Mouse (Mus musculus): ENCODE data around the gene Tbcb. TPM values are rescaled to one million over a fixed set of nuclear protein-coding genes. Genes with fewer than 3 reads are reported as not detected.
"Not testable (repeated sequence)": the region's sequence is repeated elsewhere in the genome, so short reads cannot be mapped to it uniquely, and the experiment has no call there.

Tbcb gene
- total RNA-seq (2021): 10 to 100 TPM; 29.9 to 30.0 TPM
- long read RNA-seq, experiment 1, transcript Tbcb-201 (6 exons, 1,416 nt): major isoform, 38 of 44 reads
- long read RNA-seq, experiment 1, partial matches to known transcripts: 1 of 44 reads
- long read RNA-seq, experiment 1, other reads (novel, unspliced or antisense): 5 of 44 reads
- long read RNA-seq, experiment 2, transcript Tbcb-201 (6 exons, 1,416 nt): major isoform, 29 of 33 reads
- long read RNA-seq, experiment 2, partial matches to known transcripts: 3 of 33 reads
- long read RNA-seq, experiment 2, other reads (novel, unspliced or antisense): 1 of 33 reads

DNA sequence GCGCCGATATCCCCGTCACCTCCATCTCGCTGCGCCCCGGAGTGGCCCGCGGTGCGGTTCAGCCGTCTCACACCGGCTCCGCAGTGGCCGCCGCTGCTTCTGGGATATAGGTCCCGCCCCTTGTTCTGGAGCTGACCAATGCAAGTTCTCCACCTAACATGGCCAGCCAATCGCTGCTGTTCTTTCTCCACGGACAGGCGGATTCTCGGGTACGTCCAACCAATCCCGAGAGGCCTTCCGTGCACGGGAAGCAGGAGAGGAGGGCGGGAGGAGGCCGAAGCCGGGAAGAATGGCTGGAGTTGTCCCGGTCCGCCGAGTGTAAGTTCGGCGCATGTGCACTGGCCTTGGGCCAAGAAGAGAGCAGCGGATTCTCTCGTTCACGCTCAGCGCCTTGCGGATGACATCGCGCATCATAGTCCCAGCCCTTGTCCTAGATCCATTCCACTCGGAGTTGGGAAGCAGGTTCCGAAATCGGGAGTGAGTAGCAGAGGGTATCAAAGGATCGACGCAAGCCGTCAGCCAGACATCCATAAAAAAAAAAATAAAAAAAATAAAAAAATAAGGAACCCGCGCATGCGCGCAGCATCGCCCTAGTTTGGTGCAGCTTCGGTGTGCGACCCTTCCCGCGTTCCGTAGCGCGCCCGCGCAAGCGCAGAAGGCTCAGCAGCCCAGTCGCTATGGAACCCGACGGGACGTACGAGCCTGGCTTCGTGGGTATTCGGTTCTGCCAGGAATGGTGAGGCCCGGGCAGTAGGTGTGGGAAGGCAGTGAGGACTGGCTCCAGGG, at the start of gene Tbcb, which contains the start of gene Polr2i:
TSS of gene Tbcb (minus strand) at position 604 of the 786 bp plus-strand sequence.
TSS of gene Polr2i (plus strand) at position 280 of the 786 bp plus-strand sequence.
- intact Hi-C loops (cut with DNase I): loop anchor here (2.0 kb wide), 1 partner anchor 47 kb away; no protein-coding TSS in a partner anchor
- DNase-seq: peak; percentile 96 to 98

DNA sequence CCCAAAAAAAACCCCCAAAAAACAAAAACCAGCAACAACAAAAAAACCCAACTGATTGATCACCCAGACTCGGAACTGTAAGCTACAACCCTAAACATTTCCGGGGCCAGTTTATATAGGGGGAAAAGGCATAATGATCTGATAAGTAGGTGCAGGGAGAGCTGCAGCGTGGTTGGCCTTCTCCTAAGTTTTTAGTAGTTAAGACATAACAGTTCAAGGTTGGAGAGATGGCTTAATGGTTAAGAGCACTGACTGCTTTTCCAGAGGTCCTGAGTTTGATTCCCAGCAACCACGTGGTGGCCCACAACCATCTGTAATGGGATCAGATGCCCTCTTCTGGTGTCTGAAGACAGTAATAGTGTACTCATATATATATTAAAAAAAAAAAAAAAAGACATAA, 49.5 kb upstream of the Tbcb start:
- intact Hi-C loops (cut with DNase I): no loop called here
- DNase-seq: no peak

DNA sequence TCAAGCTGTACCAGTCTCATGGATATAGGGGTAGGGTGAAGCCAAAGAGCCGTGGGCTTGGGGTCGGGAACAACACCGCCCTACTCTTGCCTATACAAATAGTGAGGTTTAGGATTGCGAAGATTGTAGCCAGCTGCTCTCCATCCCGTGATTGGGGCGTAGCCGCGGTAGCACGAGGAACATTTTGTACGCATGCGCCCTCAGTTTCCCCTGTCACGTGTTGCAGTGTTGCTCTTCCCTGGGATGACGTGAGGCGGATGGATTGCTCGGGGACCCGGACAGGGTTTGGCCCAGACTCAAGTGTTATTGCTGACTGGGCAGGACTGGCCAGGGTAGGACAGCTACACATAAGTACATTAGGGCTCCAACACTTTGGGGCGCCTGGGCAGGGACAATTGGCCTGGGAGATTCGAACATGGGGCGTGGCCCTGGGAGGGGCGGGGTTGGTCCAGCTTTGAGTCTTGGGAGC, 48.6 kb upstream of the Tbcb start:
- DNase-seq: peak; percentile 77 to 83
- intact Hi-C loops (cut with DNase I): no loop called here

DNA sequence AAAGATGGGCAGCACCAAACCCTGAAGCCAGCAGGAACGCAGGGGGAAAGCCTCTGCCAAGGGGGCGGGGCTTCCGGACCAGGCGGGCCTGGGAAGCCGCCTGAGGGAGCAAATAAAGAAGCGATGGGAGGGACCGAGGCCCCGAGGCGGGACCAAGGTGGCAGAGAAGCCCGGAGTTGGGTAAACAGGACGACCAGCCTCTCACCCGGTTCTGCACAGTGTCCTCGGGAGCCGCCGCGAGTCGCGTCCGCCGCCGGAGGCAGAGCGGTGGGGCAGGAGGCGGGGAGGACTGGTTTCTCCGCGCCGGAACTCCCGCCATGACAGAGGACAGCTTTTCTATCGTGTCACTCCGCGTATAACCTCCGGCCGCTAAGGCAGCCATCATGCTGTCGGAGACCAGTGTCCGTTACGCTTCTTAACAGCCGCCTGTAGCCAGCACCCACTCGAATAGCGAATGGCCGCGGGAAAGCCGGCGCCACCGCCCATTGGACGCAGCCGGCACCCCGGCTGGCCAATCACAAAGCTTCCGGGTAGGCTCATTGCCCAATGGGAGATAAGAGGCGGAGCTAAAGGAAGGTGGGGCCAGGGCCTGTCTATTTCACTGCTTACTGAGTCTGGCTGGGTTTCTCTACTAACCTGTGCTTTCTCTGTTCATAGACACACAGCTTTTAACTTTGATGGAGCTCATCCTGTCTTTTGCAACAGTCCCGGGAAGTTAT, 48.0 kb upstream of the Tbcb start, which contains the start of the genes Thap8 and Wdr62:
TSS of gene Thap8 (plus strand) at position 144 of the 719 bp plus-strand sequence.
TSS of gene Wdr62 (minus strand) at position 469 of the 719 bp plus-strand sequence.
- intact Hi-C loops (cut with DNase I): loop anchor here (2.0 kb wide), 1 partner anchor 47 kb away; the partner anchor contains the start of gene Tbcb
- DNase-seq: peak; percentile 85 to 86

DNA sequence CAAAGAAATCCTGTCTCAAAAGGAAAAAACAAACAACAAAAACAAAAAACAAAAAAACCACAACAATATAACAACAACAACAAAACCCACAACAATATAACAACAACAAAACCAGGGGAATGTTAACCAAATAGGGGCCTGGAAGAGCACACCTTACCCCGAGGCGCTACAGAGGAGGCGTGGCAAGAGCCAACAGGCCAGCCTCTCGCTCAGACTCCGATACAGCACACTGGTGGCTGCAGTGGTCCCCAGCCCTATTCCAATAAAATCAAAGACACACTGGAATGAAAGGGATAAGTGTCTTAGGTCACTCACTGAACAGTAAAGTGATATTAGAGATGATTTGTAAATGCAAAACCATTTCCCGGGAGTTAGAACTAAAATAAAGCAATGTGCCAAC, 47.5 kb upstream of the Tbcb start:
- intact Hi-C loops (cut with DNase I): loop anchor here (2.0 kb wide), 1 partner anchor 47 kb away; the partner anchor contains the start of gene Tbcb
- no peak for DNase-seq

DNA sequence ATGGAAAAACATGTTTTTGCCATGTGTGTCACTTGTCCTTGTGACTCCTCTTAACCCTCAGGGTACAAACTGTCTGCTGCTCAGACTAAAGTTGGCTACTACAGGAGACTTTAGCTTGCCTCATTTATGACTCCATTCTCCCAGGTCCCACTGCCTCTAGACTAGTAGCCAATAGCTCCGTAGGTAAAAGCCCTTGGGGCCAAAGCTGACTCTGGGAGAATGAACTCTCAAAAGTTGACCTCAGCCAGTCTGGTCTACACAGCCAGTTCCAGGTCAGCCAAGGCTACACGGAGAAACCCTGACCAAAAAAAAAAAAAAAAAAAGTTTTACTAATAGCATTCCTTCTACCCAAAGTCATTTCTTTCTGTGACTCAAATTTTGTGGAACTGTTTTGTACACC, 46.8 kb upstream of the Tbcb start:
- intact Hi-C loops (cut with DNase I): loop anchor here (2.0 kb wide), 1 partner anchor 46 kb away; the partner anchor contains the start of gene Tbcb
- no peak for DNase-seq

DNA sequence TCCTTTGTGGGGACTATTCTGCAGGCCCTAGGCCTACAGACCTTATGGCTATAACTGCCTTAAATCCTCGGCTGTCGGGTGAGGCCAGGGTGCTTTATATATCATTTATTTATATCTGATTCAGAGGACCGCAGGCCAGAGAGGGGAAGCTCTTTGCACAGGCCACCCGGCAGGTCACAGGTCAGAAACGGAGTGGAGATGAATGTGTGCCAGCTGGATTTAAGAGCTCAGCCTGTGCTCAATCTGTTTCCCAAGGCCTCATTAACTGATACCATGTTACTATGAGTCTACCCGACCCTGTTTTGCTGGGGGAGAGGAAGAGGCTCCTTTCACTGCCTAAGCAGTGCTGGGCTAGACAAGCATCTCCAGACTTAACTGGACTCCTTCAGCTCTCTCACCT, 42.3 kb upstream of the Tbcb start:
- intact Hi-C loops (cut with DNase I): no loop called here
- no peak for DNase-seq

DNA sequence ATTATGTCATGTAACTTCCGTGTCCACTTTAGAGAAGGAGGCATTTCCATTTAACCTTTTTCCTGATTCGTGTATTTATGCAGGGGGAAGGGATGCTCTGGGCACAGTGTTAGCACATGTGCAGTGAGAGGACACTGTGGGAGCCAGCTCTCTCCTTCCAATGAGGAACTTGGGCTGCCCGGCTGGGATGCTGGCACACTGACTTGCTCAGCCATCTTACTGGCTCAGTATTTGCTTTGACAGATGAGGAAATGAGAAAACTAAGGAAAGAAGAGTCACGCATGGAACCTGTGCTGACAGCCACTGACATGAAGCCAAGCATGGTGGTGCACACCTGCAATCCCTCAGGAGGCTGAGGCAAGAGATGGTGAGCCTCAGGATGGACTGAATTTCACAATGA, 37.6 kb upstream of the Tbcb start:
- intact Hi-C loops (cut with DNase I): no loop called here
- no peak for DNase-seq

DNA sequence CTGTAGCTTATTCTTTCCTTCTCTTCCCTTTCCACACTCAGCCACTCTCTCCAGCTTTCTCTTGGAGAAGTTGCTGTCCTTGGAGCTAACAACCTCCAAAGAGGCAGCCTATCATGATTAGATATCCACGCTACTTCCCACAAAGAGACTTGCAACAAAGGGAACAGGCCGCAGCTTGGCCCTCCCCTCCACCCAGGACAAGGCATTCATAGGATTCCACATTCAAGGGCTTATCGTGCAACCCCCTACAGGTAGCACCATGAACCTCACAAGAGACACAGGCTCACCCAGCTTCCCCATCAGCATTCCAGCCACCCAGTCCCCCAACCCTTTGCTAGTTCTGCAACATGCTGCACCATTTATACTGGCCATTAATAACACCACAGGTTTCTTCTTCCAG, 34.7 kb upstream of the Tbcb start:
- no peak for DNase-seq
- intact Hi-C loops (cut with DNase I): no loop called here

DNA sequence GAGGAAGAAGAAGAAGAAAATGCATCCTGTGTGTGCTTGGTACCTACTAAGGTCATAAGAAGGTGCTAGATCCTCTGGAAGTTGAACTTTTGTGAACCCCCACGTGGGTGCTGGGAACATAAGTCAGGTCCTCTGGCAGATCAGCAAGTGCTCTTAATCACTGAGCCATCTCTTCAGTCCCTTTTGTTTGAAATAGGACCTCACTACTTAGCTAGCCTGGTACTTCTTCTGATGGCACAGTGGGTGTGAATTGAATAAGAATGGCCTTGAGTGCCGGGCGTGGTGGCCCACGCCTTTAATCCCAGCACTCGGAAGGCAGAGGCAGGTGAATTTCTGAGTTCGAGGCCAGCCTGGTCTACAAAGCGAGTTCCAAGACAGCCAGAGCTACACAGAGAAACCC, 33.9 kb upstream of the Tbcb start:
- intact Hi-C loops (cut with DNase I): no loop called here
- DNase-seq: no peak

DNA sequence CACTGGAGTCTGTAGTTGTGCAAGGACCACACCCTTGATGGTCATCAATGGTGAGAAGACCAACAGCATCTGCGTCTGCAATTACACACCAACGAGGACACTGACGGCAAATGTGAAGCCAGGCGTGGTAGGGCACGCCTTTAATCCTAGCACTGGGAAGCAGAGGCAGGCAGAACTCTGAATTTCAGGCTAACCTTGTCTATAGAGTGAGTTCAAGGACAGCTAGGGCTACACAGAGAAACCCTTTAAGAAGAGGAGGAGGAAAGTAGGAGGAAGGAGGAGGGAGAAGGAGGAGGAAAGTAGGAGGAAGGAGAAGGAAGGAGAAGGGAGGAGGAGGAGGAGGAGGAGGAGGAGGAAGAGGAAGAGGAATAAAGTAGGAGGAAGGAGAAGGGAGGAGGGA, 33.5 kb upstream of the Tbcb start:
- intact Hi-C loops (cut with DNase I): no loop called here
- no peak for DNase-seq

DNA sequence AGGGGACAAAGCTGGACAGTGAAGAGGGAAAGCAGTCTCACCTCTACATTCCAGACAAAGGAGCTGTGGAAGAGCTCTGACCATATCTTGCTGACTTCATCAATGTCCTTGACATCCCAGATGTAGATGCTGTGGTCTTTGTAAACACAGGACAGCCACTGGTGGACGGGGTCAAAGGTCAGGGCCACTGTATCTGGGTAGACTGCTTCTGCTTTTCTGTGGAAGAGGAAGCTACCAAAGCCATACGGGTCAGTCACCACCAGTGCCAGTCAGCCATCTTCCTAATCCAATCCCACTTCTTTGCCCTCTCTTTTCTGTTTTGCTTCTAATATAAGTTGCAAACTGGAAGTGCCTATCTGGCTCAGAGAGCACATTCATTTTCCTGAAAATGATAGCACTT, 33.0 kb upstream of the Tbcb start:
- no peak for DNase-seq
- intact Hi-C loops (cut with DNase I): no loop called here

DNA sequence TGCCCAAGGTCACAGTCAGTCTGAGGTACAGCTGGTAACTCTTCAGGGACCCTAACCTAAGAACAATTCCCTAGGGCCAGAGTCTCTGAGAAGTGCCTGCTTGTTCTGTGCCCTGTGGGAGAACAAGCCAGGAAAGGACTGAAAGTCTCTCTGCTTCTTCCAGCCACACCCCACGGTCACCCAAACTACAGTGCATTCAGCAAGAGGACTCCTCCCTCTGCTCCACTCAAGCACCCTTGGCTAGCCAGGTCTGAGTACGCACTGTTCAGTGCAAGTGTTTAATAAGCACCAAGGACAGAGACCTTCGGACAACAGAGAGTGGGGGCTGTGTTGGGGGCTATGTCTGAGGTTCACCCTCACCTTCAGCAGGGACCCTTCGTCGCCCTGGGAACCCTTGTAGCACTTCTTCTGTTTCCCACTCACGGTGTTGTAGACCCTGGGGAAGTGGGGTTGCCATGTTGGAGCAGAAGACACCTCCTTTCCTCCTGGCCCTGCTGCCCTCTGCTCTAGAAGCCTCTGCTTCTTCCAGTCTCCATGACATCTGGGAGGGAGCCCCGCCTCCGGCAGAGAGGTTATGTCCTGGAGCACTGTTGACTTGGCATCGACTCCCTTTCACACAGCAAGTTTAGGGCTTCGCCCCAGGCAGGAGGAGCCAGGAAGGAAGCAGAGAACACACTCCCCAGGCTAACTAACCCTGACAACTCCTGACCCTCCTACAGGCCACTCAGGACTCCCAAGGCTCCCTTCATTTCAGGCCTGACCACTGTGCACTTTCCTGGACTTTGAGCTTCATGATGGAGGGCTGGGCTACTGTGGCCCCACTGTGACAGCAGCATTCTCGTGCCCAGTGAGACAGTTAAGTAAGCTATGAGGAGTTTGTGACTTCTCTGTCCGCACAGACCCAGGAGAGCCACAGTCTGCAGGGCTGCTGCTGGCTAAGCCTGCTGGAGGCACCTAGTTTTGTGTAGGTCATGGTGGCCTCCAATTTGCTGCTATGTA, 20.2 kb upstream of the Tbcb start:
- intact Hi-C loops (cut with DNase I): no loop called here
- DNase-seq: peak; percentile 26 to 28

DNA sequence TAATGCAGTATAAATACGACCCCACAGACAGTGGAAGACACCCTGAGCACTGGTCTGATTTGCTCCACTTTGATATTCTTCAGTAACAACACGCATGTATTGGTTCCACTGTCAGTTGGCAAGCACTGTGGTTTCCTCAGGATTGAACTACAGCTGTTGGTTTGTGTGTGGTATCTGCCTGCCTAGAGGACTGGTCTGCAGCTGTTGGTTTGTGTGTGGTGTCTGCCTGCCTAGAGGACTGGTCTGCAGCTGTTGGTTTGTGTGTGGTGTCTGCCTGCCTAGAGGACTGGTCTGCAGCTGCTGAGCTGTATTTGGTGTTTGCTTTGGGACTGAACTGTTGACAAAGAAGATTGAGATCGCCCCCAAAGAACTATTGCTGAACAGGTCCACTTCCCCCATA, 5.3 kb upstream of the Tbcb start:
- intact Hi-C loops (cut with DNase I); DNase-seq: not testable (repeated sequence)

DNA sequence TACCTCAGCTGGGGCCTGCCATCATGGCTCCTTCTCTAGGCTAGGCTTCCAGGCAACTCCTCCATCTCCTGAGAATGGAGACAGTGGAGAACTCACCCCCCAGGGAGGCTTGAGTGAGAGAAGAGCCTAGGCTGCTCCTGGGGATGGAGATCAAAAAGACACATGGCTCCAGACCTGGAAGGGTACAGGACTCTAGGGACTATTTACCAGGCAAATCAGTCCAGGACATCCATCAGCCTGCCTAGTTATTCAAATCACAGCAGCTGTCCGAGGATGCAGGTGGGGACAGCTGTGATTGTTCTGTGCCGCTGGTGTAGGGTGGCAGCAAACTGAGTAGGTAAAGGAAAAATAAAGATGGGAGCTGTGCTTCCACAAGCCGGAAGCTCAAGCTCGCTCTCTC, 3.6 kb upstream of the Tbcb start, which contains the start of gene Ovol3:
TSS of gene Ovol3 (minus strand) at position 101 of the 400 bp plus-strand sequence.
- intact Hi-C loops (cut with DNase I): no loop called here
- DNase-seq: no peak

DNA sequence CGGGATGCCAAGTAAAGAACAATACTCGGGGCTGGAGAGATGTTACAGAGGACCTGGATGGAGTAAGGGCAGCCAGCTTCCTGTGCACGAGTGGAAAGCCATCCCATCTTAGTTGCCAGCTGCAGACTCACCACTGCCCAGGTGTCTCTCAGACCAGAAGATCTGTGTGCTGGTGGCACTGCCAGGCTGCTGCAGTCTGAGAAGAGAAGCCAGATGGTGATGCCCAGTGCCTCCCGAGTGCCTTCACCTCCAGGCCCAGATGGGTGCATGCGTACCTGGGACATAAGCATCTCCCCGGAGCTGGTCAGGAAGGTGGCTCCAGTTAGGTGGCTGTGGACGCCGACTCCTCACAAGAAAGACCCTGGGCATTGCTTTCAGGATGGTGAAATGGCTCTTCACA, 3.0 kb upstream of the Tbcb start:
- intact Hi-C loops (cut with DNase I): no loop called here
- DNase-seq: no peak

DNA sequence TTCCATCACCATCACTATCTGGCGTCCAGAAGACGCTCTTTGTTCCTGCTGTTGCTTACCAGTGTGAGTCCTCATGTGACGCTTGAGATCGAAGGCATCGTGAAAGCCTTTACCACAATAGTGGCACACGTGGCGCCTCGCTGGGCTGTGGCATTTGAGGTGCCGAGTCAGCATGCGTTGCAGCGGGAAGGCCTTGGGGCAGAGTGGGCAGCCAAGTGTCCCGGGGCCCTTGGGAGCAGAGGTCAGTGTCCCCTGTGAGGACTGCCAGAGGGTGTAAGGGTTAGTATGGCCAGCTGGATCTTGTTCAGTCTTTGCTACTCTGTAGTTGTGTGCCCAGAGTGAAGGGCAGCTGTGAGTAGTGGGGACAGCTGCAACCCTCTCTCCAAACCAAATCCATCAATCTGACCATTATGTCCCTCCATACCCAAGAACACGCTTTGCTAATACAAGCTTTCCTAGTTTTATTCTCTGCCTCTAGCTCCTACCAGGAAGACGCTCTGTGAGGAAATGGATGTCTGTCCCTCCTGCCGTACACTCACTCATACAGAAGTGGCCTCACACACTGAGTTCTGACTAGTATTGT, 2.3 kb upstream of the Tbcb start:
- intact Hi-C loops (cut with DNase I): no loop called here
- peak in 1 of 2 experiments; percentile 17 for DNase-seq

DNA sequence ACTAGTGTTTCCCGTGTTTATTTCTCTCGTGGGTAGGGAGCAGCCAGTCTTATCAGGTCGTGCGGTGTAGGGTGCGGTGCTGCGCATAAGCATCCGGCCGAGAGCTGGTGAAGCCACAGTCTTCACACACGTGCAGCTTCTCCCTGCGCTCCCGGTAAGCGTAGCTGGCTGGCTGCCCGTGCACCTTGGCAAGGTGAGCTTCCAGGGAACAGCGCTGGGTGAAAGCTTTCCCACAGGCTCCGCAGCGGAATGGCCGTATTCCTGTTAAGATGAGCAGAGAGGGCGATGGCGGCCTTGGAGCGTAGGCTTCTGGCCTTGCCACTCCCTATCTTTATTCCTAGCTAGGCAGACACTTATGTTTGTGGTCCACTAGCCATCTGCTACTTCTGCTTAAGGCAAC, 1.3 kb upstream of the Tbcb start:
- DNase-seq: no peak
- intact Hi-C loops (cut with DNase I): loop anchor here (2.0 kb wide), 1 partner anchor 45 kb away; no protein-coding TSS in a partner anchor

DNA sequence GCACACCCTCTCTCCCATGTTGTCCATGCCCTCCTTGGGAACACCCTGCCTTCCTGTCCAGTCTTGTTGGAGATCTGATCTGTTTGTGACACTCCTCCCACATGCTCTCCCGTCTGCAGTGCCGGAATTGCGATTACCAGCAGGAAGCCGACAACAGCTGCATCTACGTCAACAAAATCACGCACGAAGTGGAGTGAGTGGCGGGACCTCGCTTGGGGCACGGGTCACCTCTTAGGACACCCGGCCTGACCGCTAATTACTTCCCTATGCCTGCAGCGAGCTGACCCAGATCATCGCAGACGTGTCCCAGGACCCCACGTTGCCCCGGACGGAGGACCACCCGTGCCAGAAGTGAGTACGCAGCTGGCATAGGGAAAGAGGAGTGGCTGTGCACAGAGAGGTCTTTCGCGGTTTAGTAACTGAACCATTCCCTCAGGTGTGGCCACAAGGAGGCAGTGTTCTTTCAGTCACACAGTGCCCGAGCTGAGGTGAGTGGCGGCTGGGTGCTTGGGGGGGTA, 618 bp upstream of the Tbcb start:
- intact Hi-C loops (cut with DNase I): loop anchor here (2.0 kb wide), 1 partner anchor 46 kb away; no protein-coding TSS in a partner anchor
- peak in 1 of 2 experiments; percentile 40 for DNase-seq
